Mouse (Mus musculus): ENCODE measurements around the gene Ctcfl. TPM values are rescaled to one million over a fixed set of nuclear protein-coding genes. Genes with fewer than 3 reads are reported as not detected.

The Ctcfl gene
- total RNA-seq, 1 experiment = 8.9 TPM

GRCm38 (mm10) chr2:173164358-173164757, 45.0 kb upstream of the Ctcfl start:
- no peaks in the 10 kb centered on the region for H3K36me3 ChIP-seq (ENCODE audit: control insufficient read depth, insufficient read depth, low read length, poor library complexity, severe bottlenecking)
- in situ Hi-C loops (cut with MboI; ENCODE audit: low sequenced_read_pairs in 2 of 2, unreplicated experiment in 2 of 2) = no loop called here
- no peaks in the 10 kb centered on the region for H3K9me3 ChIP-seq (ENCODE audit: control insufficient read depth, insufficient read depth, low read depth, low read length)
- H3K4me1 ChIP-seq (ENCODE audit: control insufficient read depth in 2 of 2, insufficient read depth in 2 of 2, low read length in 2 of 2, poor library complexity in 1 of 2) = peaks cover 0 to 4% of the 10 kb centered on the region in 2 experiments; a peak in 1 of 4 replicates
- no peak overlapping the region for H3K4me3 ChIP-seq (ENCODE audit: insufficient read depth in 1 of 2, low read depth in 1 of 2, low read length in 2 of 2, poor library complexity in 1 of 2, severe bottlenecking in 1 of 2)
- DNase-seq (ENCODE audit: low read depth, low spot score) = no peak
- no peak overlapping the region for H3K9ac ChIP-seq (ENCODE audit: insufficient read depth, low read depth, low read length, poor library complexity, severe bottlenecking)
- H3K27ac ChIP-seq (ENCODE audit: insufficient read depth, low read depth, low read length, poor library complexity, severe bottlenecking) = no peak overlapping the region
- TF ChIP-seq MAFK (IDR thresholded peaks at IDR 0.05; ENCODE audit: insufficient read depth, low read depth, low read length) (no peak), ZC3H11A (IDR thresholded peaks at IDR 0.05; ENCODE audit: borderline replicate concordance, low read depth, low read length) (no peak), ZNF384 (IDR thresholded peaks at IDR 0.05; ENCODE audit: low read depth, low read length) (no peak), HCFC1 (IDR thresholded peaks at IDR 0.05; ENCODE audit: borderline replicate concordance, insufficient read depth, low read length) (no peak), CHD2 (IDR thresholded peaks at IDR 0.05; ENCODE audit: low read depth, low read length) (no peak)

GRCm38 (mm10) chr2:173163380-173163779, 44.1 kb upstream of the Ctcfl start:
- H3K9ac ChIP-seq (ENCODE audit: insufficient read depth, low read depth, low read length, poor library complexity, severe bottlenecking) = no peak overlapping the region
- no peak for DNase-seq (ENCODE audit: low read depth, low spot score)
- in situ Hi-C loops (cut with MboI; ENCODE audit: low sequenced_read_pairs in 2 of 2, unreplicated experiment in 2 of 2) = no loop called here
- H3K27ac ChIP-seq (ENCODE audit: insufficient read depth, low read depth, low read length, poor library complexity, severe bottlenecking) = no peak overlapping the region
- H3K4me3 ChIP-seq (ENCODE audit: insufficient read depth in 1 of 2, low read depth in 1 of 2, low read length in 2 of 2, poor library complexity in 1 of 2, severe bottlenecking in 1 of 2) = no peak overlapping the region
- H3K4me1 ChIP-seq (ENCODE audit: control insufficient read depth in 2 of 2, insufficient read depth in 2 of 2, low read length in 2 of 2, poor library complexity in 1 of 2) = peaks cover 0 to 4% of the 10 kb centered on the region in 2 experiments; a peak in 1 of 4 replicates
- H3K9me3 ChIP-seq (ENCODE audit: control insufficient read depth, insufficient read depth, low read depth, low read length) = no peaks in the 10 kb centered on the region
- TF ChIP-seq HCFC1 (IDR thresholded peaks at IDR 0.05; ENCODE audit: borderline replicate concordance, insufficient read depth, low read length) = no peak
- TF ChIP-seq ZC3H11A (IDR thresholded peaks at IDR 0.05; ENCODE audit: borderline replicate concordance, low read depth, low read length) = no peak
- TF ChIP-seq CHD2 (IDR thresholded peaks at IDR 0.05; ENCODE audit: low read depth, low read length) = no peak
- TF ChIP-seq MAFK (IDR thresholded peaks at IDR 0.05; ENCODE audit: insufficient read depth, low read depth, low read length) = no peak
- TF ChIP-seq ZNF384 (IDR thresholded peaks at IDR 0.05; ENCODE audit: low read depth, low read length) = no peak
- no peaks in the 10 kb centered on the region for H3K36me3 ChIP-seq (ENCODE audit: control insufficient read depth, insufficient read depth, low read length, poor library complexity, severe bottlenecking)

GRCm38 (mm10) chr2:173159354-173160311, 40.3 kb upstream of the Ctcfl start:
- peak; percentile 89 for DNase-seq (ENCODE audit: low read depth, low spot score)
- TF ChIP-seq MAFK (IDR thresholded peaks at IDR 0.05; ENCODE audit: insufficient read depth, low read depth, low read length) (no peak), ZC3H11A (IDR thresholded peaks at IDR 0.05; ENCODE audit: borderline replicate concordance, low read depth, low read length) (no peak), CHD2 (IDR thresholded peaks at IDR 0.05; ENCODE audit: low read depth, low read length) (no peak), ZNF384 (IDR thresholded peaks at IDR 0.05; ENCODE audit: low read depth, low read length) (no peak), HCFC1 (IDR thresholded peaks at IDR 0.05; ENCODE audit: borderline replicate concordance, insufficient read depth, low read length) (peak; percentile 56; the same call in 1 of the 2 replicates)
- no peaks in the 10 kb centered on the region for H3K36me3 ChIP-seq (ENCODE audit: control insufficient read depth, insufficient read depth, low read length, poor library complexity, severe bottlenecking)
- peak overlapping the region in 1 of 2 experiments; percentile 21; a peak in 1 of 4 replicates for H3K4me3 ChIP-seq (ENCODE audit: insufficient read depth in 1 of 2, low read depth in 1 of 2, low read length in 2 of 2, poor library complexity in 1 of 2, severe bottlenecking in 1 of 2)
- in situ Hi-C loops (cut with MboI; ENCODE audit: low sequenced_read_pairs in 2 of 2, unreplicated experiment in 2 of 2) = no loop called here
- H3K4me1 ChIP-seq (ENCODE audit: control insufficient read depth in 2 of 2, insufficient read depth in 2 of 2, low read length in 2 of 2, poor library complexity in 1 of 2) = peaks cover 0 to 4% of the 10 kb centered on the region in 2 experiments; a peak in 1 of 4 replicates
- H3K9ac ChIP-seq (ENCODE audit: insufficient read depth, low read depth, low read length, poor library complexity, severe bottlenecking) = peak overlapping the region; percentile 63
- H3K9me3 ChIP-seq (ENCODE audit: control insufficient read depth, insufficient read depth, low read depth, low read length) = no peaks in the 10 kb centered on the region
- H3K27ac ChIP-seq (ENCODE audit: insufficient read depth, low read depth, low read length, poor library complexity, severe bottlenecking) = no peak overlapping the region; the same call in 1 of the 2 replicates

- Histone ChIP-seq H3K9me3 (ENCODE audit: control insufficient read depth, insufficient read depth, low read depth, low read length) (no peaks in the 10 kb centered on the region), H3K9ac (ENCODE audit: insufficient read depth, low read depth, low read length, poor library complexity, severe bottlenecking) (no peak overlapping the region), H3K4me1 (ENCODE audit: control insufficient read depth in 2 of 2, insufficient read depth in 2 of 2, low read length in 2 of 2, poor library complexity in 1 of 2) (peaks cover 0 to 4% of the 10 kb centered on the region in 2 experiments; a peak in 1 of 4 replicates), H3K27ac (ENCODE audit: insufficient read depth, low read depth, low read length, poor library complexity, severe bottlenecking) (no peak overlapping the region), H3K4me3 (ENCODE audit: insufficient read depth in 1 of 2, low read depth in 1 of 2, low read length in 2 of 2, poor library complexity in 1 of 2, severe bottlenecking in 1 of 2) (no peak overlapping the region), H3K36me3 (ENCODE audit: control insufficient read depth, insufficient read depth, low read length, poor library complexity, severe bottlenecking) (no peaks in the 10 kb centered on the region)
- in situ Hi-C loops (cut with MboI; ENCODE audit: low sequenced_read_pairs in 2 of 2, unreplicated experiment in 2 of 2) = no loop called here
- TF ChIP-seq ZNF384 (IDR thresholded peaks at IDR 0.05; ENCODE audit: low read depth, low read length) (no peak), HCFC1 (IDR thresholded peaks at IDR 0.05; ENCODE audit: borderline replicate concordance, insufficient read depth, low read length) (no peak), CHD2 (IDR thresholded peaks at IDR 0.05; ENCODE audit: low read depth, low read length) (no peak), MAFK (IDR thresholded peaks at IDR 0.05; ENCODE audit: insufficient read depth, low read depth, low read length) (no peak), ZC3H11A (IDR thresholded peaks at IDR 0.05; ENCODE audit: borderline replicate concordance, low read depth, low read length) (no peak)
- no peak for DNase-seq (ENCODE audit: low read depth, low spot score)
Measured at GRCm38 (mm10) chr2:173158390-173159055, 39.2 kb upstream of the Ctcfl start.
